Mouse (Mus musculus): ENCODE measurements at regions not wholly inside any gene's neighbourhood (a gene's known extent, or its start where the extent isn't known, plus 50 kb on each side); places are given as distances from the start of the nearest gene placed in this dataset.

GRCm38 (mm10) chr11:24247285-24247684 lies 169.4 kb downstream of the Bcl11a start:
- Histone ChIP-seq H3K4me1 (ENCODE audit: control insufficient read depth, insufficient read depth, low read length) (no peaks in the 10 kb centered on the region), H3K9ac (replicated peaks; ENCODE audit: low read depth, low read length) (no peak overlapping the region), H3K27me3 (ENCODE audit: control insufficient read depth, insufficient read depth, low read length) (no peaks in the 10 kb centered on the region), H3K4me3 (ENCODE audit: low read depth, low read length) (no peak overlapping the region), H3K27ac (ENCODE audit: low read depth, low read length) (no peak overlapping the region), H3K4me2 (ENCODE audit: low read depth, low read length) (no peak overlapping the region), H3K9me3 (ENCODE audit: control insufficient read depth, low read length) (no peaks in the 10 kb centered on the region), H3K36me3 (ENCODE audit: control insufficient read depth, insufficient read depth, low read length) (no peaks in the 10 kb centered on the region)
- WGBS: 91% methylated on average over 4 of the region's 4 CpGs
- ATAC-seq (ENCODE audit: low read depth): no peak

- Histone ChIP-seq H3K36me3 (ENCODE audit: control insufficient read depth, insufficient read depth, low read length) (no peaks in the 10 kb centered on the region), H3K9ac (replicated peaks; ENCODE audit: low read depth, low read length) (no peak overlapping the region), H3K4me1 (ENCODE audit: control insufficient read depth, insufficient read depth, low read length) (no peaks in the 10 kb centered on the region), H3K4me2 (ENCODE audit: low read depth, low read length) (no peak overlapping the region), H3K9me3 (ENCODE audit: control insufficient read depth, low read length) (no peaks in the 10 kb centered on the region), H3K4me3 (ENCODE audit: low read depth, low read length) (no peak overlapping the region), H3K27me3 (ENCODE audit: control insufficient read depth, insufficient read depth, low read length) (no peaks in the 10 kb centered on the region), H3K27ac (ENCODE audit: low read depth, low read length) (no peak overlapping the region)
- no peak for ATAC-seq (ENCODE audit: low read depth)
- 63% methylated on average over 5 of the region's 5 CpGs for WGBS
Measured at GRCm38 (mm10) chr11:24251516-24251915, 173.7 kb downstream of the Bcl11a start.

GRCm38 (mm10) chr11:24255201-24256060 lies 177.6 kb downstream of the Bcl11a start:
- no peak overlapping the region for H3K9ac ChIP-seq (replicated peaks; ENCODE audit: low read depth, low read length)
- H3K4me3 ChIP-seq (ENCODE audit: low read depth, low read length): no peak overlapping the region
- H3K27me3 ChIP-seq (ENCODE audit: control insufficient read depth, insufficient read depth, low read length): no peaks in the 10 kb centered on the region
- H3K27ac ChIP-seq (ENCODE audit: low read depth, low read length): no peak overlapping the region
- no peaks in the 10 kb centered on the region for H3K9me3 ChIP-seq (ENCODE audit: control insufficient read depth, low read length)
- no peaks in the 10 kb centered on the region for H3K4me1 ChIP-seq (ENCODE audit: control insufficient read depth, insufficient read depth, low read length)
- ATAC-seq (ENCODE audit: low read depth): peak; percentile 64
- 78% methylated on average over 22 of the region's 22 CpGs for WGBS
- H3K36me3 ChIP-seq (ENCODE audit: control insufficient read depth, insufficient read depth, low read length): no peaks in the 10 kb centered on the region
- no peak overlapping the region for H3K4me2 ChIP-seq (ENCODE audit: low read depth, low read length)

GRCm38 (mm10) chr11:24257741-24258140 lies 179.9 kb downstream of the Bcl11a start:
- Histone ChIP-seq H3K27me3 (ENCODE audit: control insufficient read depth, insufficient read depth, low read length) (no peaks in the 10 kb centered on the region), H3K4me2 (ENCODE audit: low read depth, low read length) (no peak overlapping the region), H3K4me1 (ENCODE audit: control insufficient read depth, insufficient read depth, low read length) (no peaks in the 10 kb centered on the region), H3K36me3 (ENCODE audit: control insufficient read depth, insufficient read depth, low read length) (no peaks in the 10 kb centered on the region), H3K9me3 (ENCODE audit: control insufficient read depth, low read length) (no peaks in the 10 kb centered on the region), H3K9ac (replicated peaks; ENCODE audit: low read depth, low read length) (no peak overlapping the region), H3K4me3 (ENCODE audit: low read depth, low read length) (no peak overlapping the region), H3K27ac (ENCODE audit: low read depth, low read length) (no peak overlapping the region)
- ATAC-seq (ENCODE audit: low read depth): no peak

- Histone ChIP-seq H3K9me3 (ENCODE audit: control insufficient read depth, low read length) (no peaks in the 10 kb centered on the region), H3K9ac (replicated peaks; ENCODE audit: low read depth, low read length) (no peak overlapping the region), H3K4me3 (ENCODE audit: low read depth, low read length) (no peak overlapping the region), H3K36me3 (ENCODE audit: control insufficient read depth, insufficient read depth, low read length) (no peaks in the 10 kb centered on the region), H3K27me3 (ENCODE audit: control insufficient read depth, insufficient read depth, low read length) (no peaks in the 10 kb centered on the region), H3K4me1 (ENCODE audit: control insufficient read depth, insufficient read depth, low read length) (no peaks in the 10 kb centered on the region), H3K4me2 (ENCODE audit: low read depth, low read length) (no peak overlapping the region), H3K27ac (ENCODE audit: low read depth, low read length) (no peak overlapping the region)
- ATAC-seq (ENCODE audit: low read depth): no peak
- 88% methylated on average over 6 of the region's 6 CpGs for WGBS
Measured at GRCm38 (mm10) chr11:24258340-24258739, 180.5 kb downstream of the Bcl11a start.

GRCm38 (mm10) chr11:24259668-24260067 lies 181.8 kb downstream of the Bcl11a start:
- Histone ChIP-seq H3K9ac (replicated peaks; ENCODE audit: low read depth, low read length) (no peak overlapping the region), H3K4me1 (ENCODE audit: control insufficient read depth, insufficient read depth, low read length) (no peaks in the 10 kb centered on the region), H3K4me3 (ENCODE audit: low read depth, low read length) (no peak overlapping the region), H3K27ac (ENCODE audit: low read depth, low read length) (no peak overlapping the region), H3K9me3 (ENCODE audit: control insufficient read depth, low read length) (no peaks in the 10 kb centered on the region), H3K4me2 (ENCODE audit: low read depth, low read length) (no peak overlapping the region), H3K36me3 (ENCODE audit: control insufficient read depth, insufficient read depth, low read length) (no peaks in the 10 kb centered on the region), H3K27me3 (ENCODE audit: control insufficient read depth, insufficient read depth, low read length) (no peaks in the 10 kb centered on the region)
- whole genome bisulfite sequencing: 59% methylated on average over 2 of the region's 2 CpGs
- ATAC-seq (ENCODE audit: low read depth): no peak

GRCm38 (mm10) chr11:24269046-24269445 lies 191.2 kb downstream of the Bcl11a start:
- no peaks in the 10 kb centered on the region for H3K36me3 ChIP-seq (ENCODE audit: control insufficient read depth, insufficient read depth, low read length)
- no peaks in the 10 kb centered on the region for H3K27me3 ChIP-seq (ENCODE audit: control insufficient read depth, insufficient read depth, low read length)

GRCm38 (mm10) chr11:24281628-24282027 lies 203.8 kb downstream of the Bcl11a start:
- ATAC-seq (ENCODE audit: low read depth): no peak
- no peaks in the 10 kb centered on the region for H3K36me3 ChIP-seq (ENCODE audit: control insufficient read depth, insufficient read depth, low read length)

More at GRCm38 (mm10) chr11:24269046-24269445, 191.2 kb downstream of the Bcl11a start:
- ATAC-seq (ENCODE audit: low read depth): no peak
- H3K4me2 ChIP-seq (ENCODE audit: low read depth, low read length): no peak overlapping the region
- 89% methylated on average over 2 of the region's 2 CpGs for WGBS
- no peaks in the 10 kb centered on the region for H3K9me3 ChIP-seq (ENCODE audit: control insufficient read depth, low read length)
- no peak overlapping the region for H3K9ac ChIP-seq (replicated peaks; ENCODE audit: low read depth, low read length)
- H3K4me1 ChIP-seq (ENCODE audit: control insufficient read depth, insufficient read depth, low read length): no peaks in the 10 kb centered on the region
- H3K27ac ChIP-seq (ENCODE audit: low read depth, low read length): no peak overlapping the region
- H3K4me3 ChIP-seq (ENCODE audit: low read depth, low read length): no peak overlapping the region

GRCm38 (mm10) chr11:24282556-24282955 lies 204.7 kb downstream of the Bcl11a start:
- no peak overlapping the region for H3K4me3 ChIP-seq (ENCODE audit: low read depth, low read length)

More at GRCm38 (mm10) chr11:24281628-24282027, 203.8 kb downstream of the Bcl11a start:
- Histone ChIP-seq H3K9ac (replicated peaks; ENCODE audit: low read depth, low read length) (no peak overlapping the region), H3K4me2 (ENCODE audit: low read depth, low read length) (no peak overlapping the region), H3K4me1 (ENCODE audit: control insufficient read depth, insufficient read depth, low read length) (peaks cover 16% of the 10 kb centered on the region; the same call in 1 of the 2 replicates), H3K9me3 (ENCODE audit: control insufficient read depth, low read length) (no peaks in the 10 kb centered on the region), H3K4me3 (ENCODE audit: low read depth, low read length) (no peak overlapping the region), H3K27ac (ENCODE audit: low read depth, low read length) (no peak overlapping the region), H3K27me3 (ENCODE audit: control insufficient read depth, insufficient read depth, low read length) (no peaks in the 10 kb centered on the region)
- WGBS: 83% methylated on average over 5 of the region's 5 CpGs

More at GRCm38 (mm10) chr11:24282556-24282955, 204.7 kb downstream of the Bcl11a start:
- H3K27ac ChIP-seq (ENCODE audit: low read depth, low read length): peak overlapping the region; percentile 23; the same call in 1 of the 2 replicates
- 0 out of 2 replicates have a peak overlapping the region, but pooled peaks have one; percentile 12 for H3K9ac ChIP-seq (replicated peaks; ENCODE audit: low read depth, low read length)
- H3K4me1 ChIP-seq (ENCODE audit: control insufficient read depth, insufficient read depth, low read length): peaks cover 20% of the 10 kb centered on the region; the same call in 1 of the 2 replicates
- peak overlapping the region; percentile 36 for H3K4me2 ChIP-seq (ENCODE audit: low read depth, low read length)
- H3K36me3 ChIP-seq (ENCODE audit: control insufficient read depth, insufficient read depth, low read length): no peaks in the 10 kb centered on the region
- 24% methylated on average over 9 of the region's 9 CpGs for WGBS
- no peaks in the 10 kb centered on the region for H3K27me3 ChIP-seq (ENCODE audit: control insufficient read depth, insufficient read depth, low read length)
- peak; percentile 47; the same call in 1 of the 2 replicates for ATAC-seq (ENCODE audit: low read depth)
- no peaks in the 10 kb centered on the region for H3K9me3 ChIP-seq (ENCODE audit: control insufficient read depth, low read length)

All from neural tube, embryonic 14.5 days (tissue).